Mouse (Mus musculus): ENCODE data around the gene Ufd1. TPM values are rescaled to one million over a fixed set of nuclear protein-coding genes. Genes with fewer than 3 reads are reported as not detected.

The Ufd1 gene
- total and polyA plus RNA-seq, 3 experiments, result 41.9 to 67.8 TPM; not detected in 1

DNA sequence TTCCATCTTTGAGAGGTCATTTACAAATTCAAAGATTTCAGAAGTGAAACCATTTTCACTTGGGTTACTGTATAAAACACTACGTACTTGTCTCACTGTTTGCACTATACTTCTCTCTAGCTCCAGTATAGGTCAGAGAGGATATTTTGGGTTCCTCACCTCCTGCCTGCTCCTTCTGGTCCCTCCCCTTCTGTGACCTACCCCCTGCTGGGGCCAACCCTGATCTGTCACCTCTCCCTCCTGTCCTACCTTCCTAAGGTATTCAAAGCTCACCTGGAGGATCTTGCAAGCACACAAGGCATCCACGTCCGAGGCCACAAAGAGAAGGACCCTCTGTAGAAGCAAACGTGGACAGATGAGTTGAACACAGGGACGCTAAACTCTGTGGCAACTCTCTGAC, 547 bp upstream of the Ufd1 start:
- H3K36me3 ChIP-seq (ENCODE audit: control insufficient read depth in 1 of 2, insufficient read depth in 2 of 2, low read length in 2 of 2), result peaks cover 5 to 8% of the 10 kb centered on the region in 2 experiments
- peak overlapping the region; percentile 62 for H3K27ac ChIP-seq (ENCODE audit: control insufficient read depth, low read depth, low read length)
- peaks cover 30% of the 10 kb centered on the region for H3K79me2 ChIP-seq (ENCODE audit: control insufficient read depth, insufficient read depth, low read length, poor library complexity)
- no peaks in the 10 kb centered on the region for H3K9me3 ChIP-seq (replicated peaks; ENCODE audit: insufficient read depth, low read length)
- peak overlapping the region; percentile 59 to 99 for H3K4me3 ChIP-seq (ENCODE audit: control insufficient read depth in 1 of 2, insufficient read depth in 1 of 2, low read depth in 2 of 2, low read length in 2 of 2)
- H3K27me3 ChIP-seq (ENCODE audit: control insufficient read depth in 1 of 2, insufficient read depth in 2 of 2, low read length in 2 of 2), result no peaks in the 10 kb centered on the region
- peak overlapping the region; percentile 80 for H3K9ac ChIP-seq (ENCODE audit: control insufficient read depth, low read depth, low read length, poor library complexity, severe bottlenecking)
- no peak for DNase-seq (ENCODE audit: low read depth, low spot score)
- no peak for TF ChIP-seq NRF1 (IDR thresholded peaks at IDR 0.05; ENCODE audit: insufficient read depth, low read depth, low read length, poor library complexity, severe bottlenecking)
- no peak for TF ChIP-seq ELF1 (IDR thresholded peaks at IDR 0.05; ENCODE audit: low read depth, low read length)
- TF ChIP-seq MAZ (IDR thresholded peaks at IDR 0.05; ENCODE audit: low read depth, low read length), result no peak
- TF ChIP-seq RAD21 (IDR thresholded peaks at IDR 0.05; ENCODE audit: low read depth, low read length), result no peak
- no peak for TF ChIP-seq RCOR1 (IDR thresholded peaks at IDR 0.05; ENCODE audit: low read depth, low read length)
- TF ChIP-seq MYB (IDR thresholded peaks at IDR 0.05; ENCODE audit: low read depth, low read length), result no peak
- TF ChIP-seq POLR2AphosphoS5 (IDR thresholded peaks at IDR 0.05; ENCODE audit: borderline replicate concordance, low read depth, low read length), result no peak
- no peak for TF ChIP-seq TCF12 (IDR thresholded peaks at IDR 0.05; ENCODE audit: low read depth, low read length)
- TF ChIP-seq ZNF384 (IDR thresholded peaks at IDR 0.05; ENCODE audit: low read depth, low read length), result no peak
- peaks cover 0 to 3% of the 10 kb centered on the region in 2 experiments; a peak in 2 of 4 replicates for H3K4me1 ChIP-seq (ENCODE audit: control insufficient read depth in 1 of 2, insufficient read depth in 2 of 2, low read length in 2 of 2)

DNA sequence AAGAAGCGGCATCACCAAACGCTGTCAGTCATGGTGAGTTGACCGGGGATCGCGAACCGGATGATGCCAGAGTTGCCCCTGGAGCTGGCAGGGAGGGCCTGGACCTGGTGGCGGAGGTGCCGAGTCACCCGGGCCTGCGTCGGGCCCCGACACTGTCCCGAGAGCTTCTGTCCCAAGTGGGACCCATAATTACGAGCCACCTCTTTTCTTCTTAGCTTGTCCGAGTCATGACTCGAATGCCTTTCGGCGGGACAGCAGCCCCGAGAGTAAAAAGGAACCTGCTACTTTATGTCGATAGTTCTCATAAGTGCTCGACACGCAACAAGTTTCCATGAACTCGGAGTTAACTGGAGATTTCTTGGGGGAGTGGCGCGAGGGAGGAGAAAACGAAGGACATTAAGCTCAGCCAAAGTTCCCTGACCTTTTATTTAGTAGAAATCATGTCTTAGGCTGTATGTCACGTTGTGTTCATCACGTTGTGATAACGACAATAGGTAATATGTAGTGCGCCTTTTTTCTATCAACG, 869 bp downstream of the Ufd1 start:
- H3K4me3 ChIP-seq (ENCODE audit: control insufficient read depth in 1 of 2, insufficient read depth in 1 of 2, low read depth in 2 of 2, low read length in 2 of 2), result peak overlapping the region; percentile 80 to 99
- H3K27me3 ChIP-seq (ENCODE audit: control insufficient read depth in 1 of 2, insufficient read depth in 2 of 2, low read length in 2 of 2), result no peaks in the 10 kb centered on the region
- peaks cover 3 to 5% of the 10 kb centered on the region in 2 experiments for H3K36me3 ChIP-seq (ENCODE audit: control insufficient read depth in 1 of 2, insufficient read depth in 2 of 2, low read length in 2 of 2)
- H3K9me3 ChIP-seq (replicated peaks; ENCODE audit: insufficient read depth, low read length), result no peaks in the 10 kb centered on the region
- H3K27ac ChIP-seq (ENCODE audit: control insufficient read depth, low read depth, low read length), result peak overlapping the region; percentile 91
- no peak for DNase-seq (ENCODE audit: low read depth, low spot score)
- peaks cover 30% of the 10 kb centered on the region for H3K79me2 ChIP-seq (ENCODE audit: control insufficient read depth, insufficient read depth, low read length, poor library complexity)
- H3K9ac ChIP-seq (ENCODE audit: control insufficient read depth, low read depth, low read length, poor library complexity, severe bottlenecking), result peak overlapping the region; percentile 96
- H3K4me1 ChIP-seq (ENCODE audit: control insufficient read depth in 1 of 2, insufficient read depth in 2 of 2, low read length in 2 of 2), result peaks cover 0 to 3% of the 10 kb centered on the region in 2 experiments; a peak in 2 of 4 replicates
- TF ChIP-seq MAX (IDR thresholded peaks at IDR 0.05; ENCODE audit: low read length) (0 out of 2 replicates have a peak, but pooled peaks have one; percentile 39), MAFK (IDR thresholded peaks at IDR 0.05; ENCODE audit: borderline replicate concordance, low read depth, low read length) (no peak), TCF12 (IDR thresholded peaks at IDR 0.05; ENCODE audit: low read depth, low read length) (0 out of 2 replicates have a peak, but pooled peaks have one; percentile 12), POLR2A (IDR thresholded peaks at IDR 0.05; ENCODE audit: control insufficient read depth in 1 of 2, insufficient read depth in 1 of 2, low read depth in 1 of 2, low read length in 2 of 2, poor library complexity in 1 of 2) (peak in 1 of 2 experiments; percentile 49; a peak in 1 of 4 replicates)

DNA sequence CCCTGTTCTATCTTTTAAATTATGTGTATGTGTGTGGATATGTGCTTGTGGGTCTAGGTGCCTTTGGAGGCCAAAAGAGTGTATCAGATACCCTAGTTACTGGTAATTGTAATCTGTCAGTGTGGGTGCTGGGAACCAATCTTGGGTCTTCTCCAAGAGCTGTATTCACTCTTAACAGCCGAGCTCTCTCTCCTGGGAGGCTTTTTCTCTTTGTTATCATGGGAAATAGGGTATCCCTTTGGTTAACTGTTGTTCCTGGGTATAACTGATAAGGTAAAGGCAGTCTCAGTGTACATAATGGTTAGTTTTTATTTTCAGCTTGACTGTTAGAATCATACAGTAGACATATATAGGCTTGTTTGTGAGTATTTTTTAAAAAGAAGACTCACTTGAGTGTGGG, 10.8 kb downstream of the Ufd1 start:
- peaks cover 17 to 26% of the 10 kb centered on the region in 2 experiments for H3K4me1 ChIP-seq (ENCODE audit: control insufficient read depth in 1 of 2, insufficient read depth in 2 of 2, low read length in 2 of 2)
- TF ChIP-seq BHLHE40 (IDR thresholded peaks at IDR 0.05; ENCODE audit: borderline replicate concordance, low read depth, low read length) (no peak), MEF2A (IDR thresholded peaks at IDR 0.05; ENCODE audit: extremely low read depth, insufficient replicate concordance, low read depth, low read length, poor library complexity, severe bottlenecking) (no peak), ZNF384 (IDR thresholded peaks at IDR 0.05; ENCODE audit: low read depth, low read length) (no peak), POLR2AphosphoS2 (IDR thresholded peaks at IDR 0.05; ENCODE audit: low read length) (no peak), KAT2A (conservative IDR thresholded peaks at IDR 0.05; ENCODE audit: low read depth, low read length) (no peak), NELFE (IDR thresholded peaks at IDR 0.05; ENCODE audit: low read depth, low read length) (no peak), ETS1 (IDR thresholded peaks at IDR 0.05; ENCODE audit: low read depth, low read length) (peak; percentile 82), POLR2AphosphoS5 (IDR thresholded peaks at IDR 0.05; ENCODE audit: borderline replicate concordance, low read depth, low read length) (no peak), EP300 (IDR thresholded peaks at IDR 0.05; ENCODE audit: low read depth in 1 of 2, low read length in 2 of 2) (peak; percentile 95 to 97), RAD21 (IDR thresholded peaks at IDR 0.05; ENCODE audit: low read depth, low read length) (no peak), JUND (IDR thresholded peaks at IDR 0.05; ENCODE audit: low read depth, low read length) (no peak), CHD2 (IDR thresholded peaks at IDR 0.05; ENCODE audit: low read length) (peak; percentile 13; the same call in 1 of the 2 replicates), NRF1 (IDR thresholded peaks at IDR 0.05; ENCODE audit: insufficient read depth, low read depth, low read length, poor library complexity, severe bottlenecking) (no peak), CTCF (IDR thresholded peaks at IDR 0.05 in 2 of 3, conservative IDR thresholded peaks at IDR 0.05 in 1 of 3; ENCODE audit: control insufficient read depth in 1 of 3, insufficient read depth in 1 of 3, low read depth in 2 of 3, low read length in 3 of 3, poor library complexity in 1 of 3, severe bottlenecking in 1 of 3) (no peak), CHD1 (IDR thresholded peaks at IDR 0.05; ENCODE audit: low read depth, low read length) (no peak), TAL1 (IDR thresholded peaks at IDR 0.05; ENCODE audit: low read length) (peak; percentile 87), MAZ (IDR thresholded peaks at IDR 0.05; ENCODE audit: low read depth, low read length) (no peak), MAFK (IDR thresholded peaks at IDR 0.05; ENCODE audit: borderline replicate concordance, low read depth, low read length) (no peak)

More for the DNA sequence above, 10.8 kb downstream of the Ufd1 start:
- Histone ChIP-seq H3K9me3 (replicated peaks; ENCODE audit: insufficient read depth, low read length) (no peaks in the 10 kb centered on the region), H3K27ac (ENCODE audit: control insufficient read depth, low read depth, low read length) (peak overlapping the region; percentile 77), H3K27me3 (ENCODE audit: control insufficient read depth in 1 of 2, insufficient read depth in 2 of 2, low read length in 2 of 2) (no peaks in the 10 kb centered on the region), H3K36me3 (ENCODE audit: control insufficient read depth in 1 of 2, insufficient read depth in 2 of 2, low read length in 2 of 2) (peaks cover 23 to 45% of the 10 kb centered on the region in 2 experiments), H3K79me2 (ENCODE audit: control insufficient read depth, insufficient read depth, low read length, poor library complexity) (no peaks in the 10 kb centered on the region), H3K9ac (ENCODE audit: control insufficient read depth, low read depth, low read length, poor library complexity, severe bottlenecking) (no peak overlapping the region), H3K4me3 (ENCODE audit: control insufficient read depth in 1 of 2, insufficient read depth in 1 of 2, low read depth in 2 of 2, low read length in 2 of 2) (no peak overlapping the region)
- DNase-seq (ENCODE audit: low read depth, low spot score), result peak; percentile 87

All from MEL (cell line).